Mouse (Mus musculus) common myeloid progenitor, adult 5-6 weeks (primary cell): ENCODE measurements around the gene Gm11238. TPM values are rescaled to one million over a fixed set of nuclear protein-coding genes. Genes with fewer than 3 reads are reported as not detected.
"Not testable (repeated sequence)": the region's sequence is repeated elsewhere in the genome, so short reads cannot be mapped to it uniquely, and the experiment has no call there.

ENCODE experiments used
- ATAC-seq: replicated peaks from 2 replicates; pipeline ENCODE4 v1.8.0; 2016; ENCODE audit warnings: low read depth, mild to moderate bottlenecking, moderate TSS enrichment, inconsistent platforms; ENCODE audit not compliant: poor library complexity, severe bottlenecking
- total RNA-seq: library from RNA; stranded (forward); fragments of 200-1000, 187-1606 nt; gene quantifications from 2 replicates; pipeline ENCODE4 v1.2.3, GENCODE M21; 2017

Gm11238 gene
- total RNA-seq: not detected in 2 replicates

DNA sequence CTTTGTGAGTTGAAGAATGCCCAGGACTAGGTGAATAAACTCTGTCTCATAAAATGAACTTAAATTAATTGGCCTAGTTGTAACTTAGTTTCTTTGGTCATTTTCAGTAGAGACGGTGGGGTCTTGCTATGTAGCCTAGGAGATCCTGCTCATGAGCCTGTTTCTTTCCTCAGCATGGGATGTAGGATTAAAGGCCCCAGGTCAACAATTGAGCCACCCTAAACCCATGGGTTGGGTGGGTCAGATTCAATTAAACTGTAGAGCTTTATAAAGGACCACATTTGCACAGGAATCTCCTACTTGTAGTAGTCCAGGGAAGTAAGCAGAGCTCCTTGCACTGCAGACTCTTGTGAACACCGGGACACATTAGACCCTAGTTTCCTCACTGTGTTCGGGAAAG, at the start of gene Gm11238:
TSS of gene Gm11238 (plus strand) at position 301 of the 400 bp plus-strand sequence.
- ATAC-seq: not testable (repeated sequence)

DNA sequence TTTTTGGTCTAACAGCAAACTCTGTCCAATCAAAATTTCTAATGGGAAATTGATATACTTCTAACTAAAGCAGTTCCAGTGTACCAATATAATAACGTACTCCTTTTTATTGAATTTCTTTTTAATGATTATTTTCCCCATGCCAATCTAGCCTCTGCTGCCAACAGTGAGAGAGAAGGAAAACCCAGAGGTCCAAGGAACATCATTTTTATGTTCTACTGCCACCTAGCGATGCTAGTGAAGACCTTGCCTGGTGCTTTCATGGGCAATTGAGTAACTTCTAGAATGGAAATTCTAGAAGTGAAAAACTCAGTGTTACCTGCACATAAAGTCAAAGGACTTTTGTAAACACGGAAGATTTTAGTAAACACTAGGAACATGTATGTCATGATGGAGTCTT, 8.4 kb upstream of the Gm11238 start:
- ATAC-seq: no peak

DNA sequence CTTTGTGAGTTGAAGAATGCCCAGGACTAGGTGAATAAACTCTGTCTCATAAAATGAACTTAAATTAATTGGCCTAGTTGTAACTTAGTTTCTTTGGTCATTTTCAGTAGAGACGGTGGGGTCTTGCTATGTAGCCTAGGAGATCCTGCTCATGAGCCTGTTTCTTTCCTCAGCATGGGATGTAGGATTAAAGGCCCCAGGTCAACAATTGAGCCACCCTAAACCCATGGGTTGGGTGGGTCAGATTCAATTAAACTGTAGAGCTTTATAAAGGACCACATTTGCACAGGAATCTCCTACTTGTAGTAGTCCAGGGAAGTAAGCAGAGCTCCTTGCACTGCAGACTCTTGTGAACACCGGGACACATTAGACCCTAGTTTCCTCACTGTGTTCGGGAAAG, 15.0 kb downstream of the Gm11238 start, which contains the start of gene Gm11237:
TSS of gene Gm11237 (plus strand) at position 301 of the 400 bp plus-strand sequence.
- not testable (repeated sequence) for ATAC-seq

DNA sequence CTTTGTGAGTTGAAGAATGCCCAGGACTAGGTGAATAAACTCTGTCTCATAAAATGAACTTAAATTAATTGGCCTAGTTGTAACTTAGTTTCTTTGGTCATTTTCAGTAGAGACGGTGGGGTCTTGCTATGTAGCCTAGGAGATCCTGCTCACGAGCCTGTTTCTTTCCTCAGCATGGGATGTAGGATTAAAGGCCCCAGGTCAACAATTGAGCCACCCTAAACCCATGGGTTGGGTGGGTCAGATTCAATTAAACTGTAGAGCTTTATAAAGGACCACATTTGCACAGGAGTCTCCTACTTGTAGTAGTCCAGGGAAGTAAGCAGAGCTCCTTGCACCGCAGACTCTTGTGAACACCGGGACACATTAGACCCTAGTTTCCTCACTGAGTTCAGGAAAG, 30.1 kb downstream of the Gm11238 start, which contains the start of gene Gm11236:
TSS of gene Gm11236 (plus strand) at position 301 of the 400 bp plus-strand sequence.
- not testable (repeated sequence) for ATAC-seq

DNA sequence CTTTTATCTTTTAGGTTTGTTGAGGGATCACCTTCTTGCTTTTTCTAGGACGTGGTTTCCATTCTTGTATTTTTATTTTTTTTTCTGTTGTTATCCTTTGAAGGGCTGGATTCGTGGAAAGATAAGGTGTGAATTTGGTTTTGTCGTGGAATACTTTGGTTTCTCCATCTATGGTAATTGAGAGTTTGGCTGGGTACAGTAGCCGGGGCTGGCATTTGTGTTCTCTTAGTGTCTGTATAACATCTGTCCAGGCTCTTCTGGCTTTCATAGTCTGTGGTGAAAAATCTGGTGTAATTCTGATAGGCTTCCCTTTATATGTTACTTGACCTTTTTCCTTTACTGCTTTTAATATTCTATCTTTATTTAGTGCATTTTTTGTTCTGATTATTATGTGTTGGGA, 54.2 kb downstream of the Gm11238 start:
- not testable (repeated sequence) for ATAC-seq

DNA sequence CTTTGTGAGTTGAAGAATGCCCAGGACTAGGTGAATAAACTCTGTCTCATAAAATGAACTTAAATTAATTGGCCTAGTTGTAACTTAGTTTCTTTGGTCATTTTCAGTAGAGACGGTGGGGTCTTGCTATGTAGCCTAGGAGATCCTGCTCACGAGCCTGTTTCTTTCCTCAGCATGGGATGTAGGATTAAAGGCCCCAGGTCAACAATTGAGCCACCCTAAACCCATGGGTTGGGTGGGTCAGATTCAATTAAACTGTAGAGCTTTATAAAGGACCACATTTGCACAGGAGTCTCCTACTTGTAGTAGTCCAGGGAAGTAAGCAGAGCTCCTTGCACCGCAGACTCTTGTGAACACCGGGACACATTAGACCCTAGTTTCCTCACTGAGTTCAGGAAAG, 60.4 kb downstream of the Gm11238 start, which contains the start of gene Gm11239:
TSS of gene Gm11239 (plus strand) at position 301 of the 400 bp plus-strand sequence.
- not testable (repeated sequence) for ATAC-seq

DNA sequence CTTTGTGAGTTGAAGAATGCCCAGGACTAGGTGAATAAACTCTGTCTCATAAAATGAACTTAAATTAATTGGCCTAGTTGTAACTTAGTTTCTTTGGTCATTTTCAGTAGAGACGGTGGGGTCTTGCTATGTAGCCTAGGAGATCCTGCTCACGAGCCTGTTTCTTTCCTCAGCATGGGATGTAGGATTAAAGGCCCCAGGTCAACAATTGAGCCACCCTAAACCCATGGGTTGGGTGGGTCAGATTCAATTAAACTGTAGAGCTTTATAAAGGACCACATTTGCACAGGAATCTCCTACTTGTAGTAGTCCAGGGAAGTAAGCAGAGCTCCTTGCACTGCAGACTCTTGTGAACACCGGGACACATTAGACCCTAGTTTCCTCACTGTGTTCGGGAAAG, 75.5 kb downstream of the Gm11238 start, which contains the start of gene Gm428:
TSS of gene Gm428 (plus strand) at position 301 of the 400 bp plus-strand sequence.
- not testable (repeated sequence) for ATAC-seq

Other genes starting within 250 kb of the Gm11238 start
- gene Gm11487, start 202.8 kb upstream of the Gm11238 start, total RNA-seq: not detected in 2 replicates
- not detected in 2 replicates for gene Gm11237, start 15.1 kb downstream of the Gm11238 start, total RNA-seq
- not detected in 2 replicates for gene Gm11236, start 30.2 kb downstream of the Gm11238 start, total RNA-seq
- not detected in 2 replicates for gene Gm11239, start 60.5 kb downstream of the Gm11238 start, total RNA-seq
- not detected in 2 replicates for gene Gm428, start 75.6 kb downstream of the Gm11238 start, total RNA-seq
- gene Rasef, start 183.1 kb downstream of the Gm11238 start, total RNA-seq: not detected in 2 replicates